Mouse (Mus musculus): ENCODE measurements at regions not wholly inside any gene's neighbourhood (a gene's known extent, or its start where the extent isn't known, plus 50 kb on each side); places are given as distances from the start of the nearest gene placed in this dataset.

DNA sequence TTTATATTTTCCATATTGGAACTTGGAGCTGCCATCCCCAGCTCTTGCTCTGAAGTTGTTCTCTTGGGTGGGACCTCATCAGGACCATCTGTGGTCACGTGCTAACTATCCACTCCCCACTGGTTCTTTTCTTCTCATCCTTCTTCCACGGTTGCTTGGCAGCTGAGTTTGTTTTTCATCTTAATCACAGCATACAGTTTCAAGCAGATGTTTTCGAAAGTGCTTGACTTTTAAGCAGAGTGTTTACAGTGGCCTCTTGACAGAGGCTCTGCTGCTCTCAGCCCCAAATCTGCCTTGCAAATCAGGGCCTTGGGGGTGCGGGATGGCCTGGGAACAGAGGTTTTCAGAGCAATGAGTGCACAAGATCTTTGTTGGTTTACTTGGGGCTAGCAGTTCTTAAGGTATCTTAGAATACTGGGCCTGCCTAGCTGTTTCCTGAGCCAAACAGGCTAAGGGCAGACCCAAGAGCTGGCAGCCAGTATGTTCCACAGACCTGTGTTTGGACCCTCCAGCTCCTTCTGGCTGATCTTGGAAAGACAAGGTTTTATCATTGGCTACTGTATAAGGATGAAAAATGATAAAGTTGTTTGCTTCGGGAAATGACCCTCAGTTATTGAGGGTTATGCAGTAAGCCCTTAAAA, 113.0 kb upstream of the Sash1 start:
- TF ChIP-seq ZNF384 (IDR thresholded peaks at IDR 0.05; ENCODE audit: low read depth, low read length) = no peak
- no peak for TF ChIP-seq POLR2A (IDR thresholded peaks at IDR 0.05; ENCODE audit: low read depth, low read length)
- no peak for TF ChIP-seq JUND (conservative IDR thresholded peaks at IDR 0.05; ENCODE audit: low read depth, low read length)
- TF ChIP-seq TCF12 (IDR thresholded peaks at IDR 0.05; ENCODE audit: low read depth, low read length) = no peak
- TF ChIP-seq EP300 (IDR thresholded peaks at IDR 0.05; ENCODE audit: low read length) = no peak
- TF ChIP-seq CHD1 (IDR thresholded peaks at IDR 0.05; ENCODE audit: low read depth, low read length) = no peak
- no peak for TF ChIP-seq POLR2AphosphoS2 (IDR thresholded peaks at IDR 0.05; ENCODE audit: low read depth, low read length)
- no peak for TF ChIP-seq CTCF (conservative IDR thresholded peaks at IDR 0.05 in 1 of 2, IDR thresholded peaks at IDR 0.05 in 1 of 2; ENCODE audit: low read depth in 2 of 2, low read length in 2 of 2)
- TF ChIP-seq MAFK (IDR thresholded peaks at IDR 0.05; ENCODE audit: insufficient replicate concordance, low read length) = no peak
- TF ChIP-seq MAX (IDR thresholded peaks at IDR 0.05; ENCODE audit: low read length) = no peak
- TF ChIP-seq NRF1 (IDR thresholded peaks at IDR 0.05; ENCODE audit: low read depth, low read length) = no peak
- no peak for TF ChIP-seq MXI1 (IDR thresholded peaks at IDR 0.05; ENCODE audit: low read depth, low read length)

Measured in CH12.LX (cell line).